Mouse (Mus musculus) liver, adult (tissue): Measurements from ENCODE around the gene Ttc33.

Experiments
- GATA4 ChIP-seq: IDR thresholded peaks from 2 replicates; pipeline ENCODE4 v1.6.1; 2014; ENCODE audit warnings: mild to moderate bottlenecking, low read length; ENCODE audit not compliant: insufficient replicate concordance

Ttc33 gene

DNA sequence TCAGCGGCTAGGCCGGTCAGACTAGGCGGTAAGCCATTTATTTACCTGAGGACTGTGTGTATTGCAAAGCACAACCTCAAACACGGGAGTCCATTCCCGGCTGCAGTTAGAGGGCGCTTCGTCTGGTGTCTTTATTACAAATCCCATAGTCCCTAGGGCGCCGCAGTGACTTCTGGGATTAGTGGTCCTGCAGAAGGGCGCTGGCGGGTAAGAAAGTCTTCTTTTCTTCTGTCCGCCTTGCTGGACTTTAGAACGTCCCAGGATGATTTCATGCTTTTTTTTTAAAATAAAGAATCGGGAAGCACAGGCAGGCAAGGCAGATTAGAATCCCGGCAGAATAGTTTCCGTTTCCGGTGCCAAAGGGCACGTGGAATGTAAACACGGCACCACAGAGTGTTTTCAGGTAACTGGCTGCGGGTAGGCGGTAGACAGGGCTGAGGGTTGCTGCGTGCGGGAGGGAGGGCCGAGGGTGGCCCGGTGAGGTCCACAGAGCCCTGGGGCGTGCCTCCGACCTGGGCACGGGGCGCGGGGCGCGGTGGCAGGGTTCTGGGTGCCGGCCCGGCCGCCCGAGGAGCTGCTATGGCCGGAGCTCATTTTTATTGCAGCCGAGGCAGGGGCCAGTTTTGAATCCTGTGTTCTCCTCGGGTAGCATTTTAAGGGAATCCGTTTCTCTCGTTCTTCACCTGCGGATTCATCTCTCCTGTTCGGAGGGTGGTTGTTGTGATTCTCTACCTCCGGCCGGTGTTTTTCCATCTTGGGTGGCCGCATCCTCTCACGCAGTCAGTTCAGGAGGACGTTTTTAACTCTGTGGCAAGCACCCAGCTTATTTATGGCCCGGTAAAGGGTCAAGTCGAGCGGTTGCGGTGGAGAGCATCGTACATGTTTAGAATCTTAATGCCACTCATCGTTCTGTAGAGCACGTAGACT lies at the start of gene Ttc33:
Ttc33 (plus strand) TSS at position 160 of the 927 bp plus-strand sequence.
- no peak; the same call in 1 of the 2 replicates for TF ChIP-seq GATA4

DNA sequence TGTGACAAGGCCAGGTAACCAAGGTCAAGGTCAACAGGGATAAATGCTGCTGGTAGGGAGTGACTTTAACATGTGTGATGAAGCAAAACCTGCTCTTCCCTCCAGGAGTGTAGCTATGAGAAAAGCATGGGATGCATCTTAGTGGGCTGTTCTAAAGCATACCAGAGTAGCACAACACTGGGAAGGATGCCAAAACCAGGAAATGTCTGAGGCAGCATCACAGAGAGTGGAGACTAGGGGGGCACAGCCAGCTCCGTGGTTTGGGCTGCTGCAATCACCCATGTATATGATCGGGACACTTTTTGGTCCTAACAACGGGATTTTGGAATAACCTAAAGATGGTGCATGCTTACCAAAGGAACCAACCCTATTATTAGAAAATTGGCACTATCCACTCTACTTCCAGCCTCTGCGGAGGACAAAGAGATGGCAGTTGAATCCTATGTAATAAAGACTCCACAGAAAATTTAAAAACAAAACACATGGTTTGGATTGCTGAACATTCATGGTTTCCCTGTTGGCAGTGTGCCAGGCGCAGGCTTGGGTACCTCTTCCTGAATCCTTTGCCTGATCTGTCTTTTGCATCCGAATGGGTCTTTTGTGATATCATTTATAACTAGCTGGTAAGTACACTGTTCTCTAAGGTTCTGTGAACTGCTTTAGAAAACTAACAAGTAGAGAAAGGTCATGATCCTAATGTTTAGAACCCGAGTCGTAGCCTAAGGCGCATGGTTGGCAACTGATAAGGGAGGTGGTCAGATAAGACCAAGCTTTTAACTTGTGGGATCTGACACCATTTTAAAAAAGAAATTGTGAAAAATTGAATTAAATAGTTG lies 47.1 kb upstream of the Ttc33 start:
- TF ChIP-seq GATA4: no peak

DNA sequence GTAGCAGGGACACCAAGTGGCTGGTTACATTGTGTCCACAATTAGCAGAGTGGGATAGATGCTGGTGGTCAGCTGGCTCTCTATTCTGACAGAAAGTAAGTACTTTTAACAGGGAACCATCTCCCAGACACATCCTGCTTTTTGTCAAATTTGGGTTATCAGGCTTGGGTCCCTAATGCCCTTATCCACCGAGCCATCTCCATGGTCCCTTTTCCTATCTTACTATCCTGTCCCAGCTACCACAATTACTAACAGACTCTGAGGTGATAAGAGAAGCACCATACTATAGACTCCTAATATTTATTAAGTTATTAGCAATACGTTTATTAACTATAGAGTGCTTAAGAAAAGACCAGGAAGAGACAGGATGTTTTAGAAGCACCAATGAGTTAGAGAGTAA lies 46.0 kb upstream of the Ttc33 start:
- TF ChIP-seq GATA4: no peak

DNA sequence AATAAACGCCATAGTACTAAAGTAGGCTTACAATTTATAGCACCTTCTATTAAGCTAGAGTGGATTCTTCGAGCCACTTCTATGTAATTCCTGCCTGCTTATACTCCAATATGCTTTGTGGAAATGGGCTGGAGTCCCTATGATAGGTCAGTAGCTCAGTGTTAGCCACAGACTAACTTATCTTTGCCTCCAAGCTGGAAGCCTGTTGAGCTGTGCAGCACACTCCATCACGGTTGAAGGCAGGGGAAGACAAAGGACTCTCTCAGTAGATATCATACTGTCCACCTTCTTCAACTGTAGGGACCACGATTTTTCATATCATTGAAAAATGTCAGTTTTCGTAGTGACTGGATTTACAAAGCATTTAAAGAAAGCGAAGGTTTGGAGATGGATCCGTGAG lies 45.5 kb upstream of the Ttc33 start:
- no peak for TF ChIP-seq GATA4

DNA sequence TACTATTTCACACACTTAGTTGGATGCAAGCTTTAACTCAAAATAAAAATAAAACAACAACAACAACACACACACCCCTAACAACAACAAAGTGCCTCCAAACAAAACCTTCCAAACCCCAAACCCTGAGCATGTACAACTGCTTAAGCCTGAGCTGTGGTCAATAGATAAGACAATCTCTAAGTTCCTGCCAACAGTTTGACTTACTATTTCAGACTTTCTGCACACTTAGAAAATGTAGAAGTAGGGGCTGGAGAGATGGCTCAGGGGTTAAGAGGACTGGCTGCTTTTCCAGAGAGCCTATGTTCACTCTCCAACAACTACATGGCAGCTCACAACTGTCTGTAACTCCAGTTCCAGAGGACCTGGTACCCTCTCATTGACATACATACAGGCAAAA lies 45.0 kb upstream of the Ttc33 start:
- TF ChIP-seq GATA4: no peak

DNA sequence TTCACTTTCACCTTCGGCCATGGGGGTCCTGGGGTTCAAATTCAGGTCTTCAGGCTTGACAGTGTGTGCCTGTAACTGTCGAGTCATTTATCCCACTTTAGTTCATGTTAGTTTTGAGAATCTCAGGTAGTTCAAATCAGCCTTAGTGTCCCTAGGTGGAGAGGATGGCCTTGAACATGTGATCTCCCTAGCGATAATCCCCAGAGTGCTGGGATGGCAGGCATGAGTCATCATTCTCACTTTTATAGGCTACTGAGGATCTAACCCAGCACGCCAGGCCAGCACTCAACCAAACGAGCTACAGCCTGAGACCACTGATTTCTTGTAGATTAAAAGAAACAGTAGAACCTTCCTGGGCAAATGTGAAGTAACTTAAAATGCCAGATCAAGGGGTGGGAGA lies 43.3 kb upstream of the Ttc33 start:
- no peak for TF ChIP-seq GATA4

DNA sequence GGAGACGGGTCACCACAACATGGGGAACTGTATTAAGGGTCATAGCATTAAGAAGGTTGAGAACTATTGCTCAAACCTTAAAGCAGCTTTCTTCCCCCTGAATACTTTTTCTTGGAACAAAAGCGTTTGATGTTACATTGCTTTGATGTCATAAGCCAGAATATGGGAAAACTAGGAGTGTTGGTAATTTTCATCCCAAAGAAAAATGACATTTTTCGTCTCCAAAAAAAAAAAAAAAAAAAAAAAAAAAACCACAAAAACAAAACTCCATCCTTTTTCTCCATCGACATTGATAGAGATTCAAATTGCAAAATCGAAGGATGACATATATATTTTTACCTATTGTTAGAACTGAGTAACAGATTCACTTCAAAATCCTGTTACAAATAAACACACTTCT lies 42.6 kb upstream of the Ttc33 start:
- TF ChIP-seq GATA4: no peak

DNA sequence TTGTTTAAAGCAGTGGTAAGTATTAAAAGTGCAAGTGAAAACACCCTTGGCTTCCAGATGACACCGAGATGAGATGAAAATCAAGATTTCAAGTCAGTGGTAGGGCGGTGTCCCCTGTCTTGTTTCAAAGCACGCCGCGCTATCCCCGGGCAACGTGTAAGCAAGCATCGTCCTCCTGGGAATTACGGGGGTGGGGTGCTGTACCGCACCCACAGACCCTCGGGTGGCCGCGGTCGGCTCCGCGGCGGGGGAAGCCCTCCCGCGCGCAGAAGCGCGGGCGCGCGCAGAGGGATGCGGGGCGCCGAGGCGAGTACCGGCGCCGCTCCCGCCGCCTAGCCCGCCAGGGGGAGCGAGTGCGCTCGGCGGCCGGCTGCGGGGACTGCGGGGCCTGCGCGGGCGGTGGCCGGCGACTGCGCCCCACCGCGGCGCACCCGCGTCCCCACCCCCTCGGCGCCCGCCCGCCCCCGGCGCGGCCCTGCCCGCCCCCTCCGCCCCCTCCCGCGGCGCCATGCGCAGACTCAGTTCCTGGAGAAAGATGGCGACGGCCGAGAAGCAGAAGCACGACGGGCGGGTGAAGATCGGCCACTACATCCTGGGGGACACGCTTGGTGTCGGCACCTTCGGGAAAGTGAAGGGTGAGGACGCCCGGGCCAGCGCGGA lies 41.8 kb upstream of the Ttc33 start, which contains the start of gene Prkaa1:
Prkaa1 (plus strand) TSS at position 501 of the 660 bp plus-strand sequence.
- no peak for TF ChIP-seq GATA4

DNA sequence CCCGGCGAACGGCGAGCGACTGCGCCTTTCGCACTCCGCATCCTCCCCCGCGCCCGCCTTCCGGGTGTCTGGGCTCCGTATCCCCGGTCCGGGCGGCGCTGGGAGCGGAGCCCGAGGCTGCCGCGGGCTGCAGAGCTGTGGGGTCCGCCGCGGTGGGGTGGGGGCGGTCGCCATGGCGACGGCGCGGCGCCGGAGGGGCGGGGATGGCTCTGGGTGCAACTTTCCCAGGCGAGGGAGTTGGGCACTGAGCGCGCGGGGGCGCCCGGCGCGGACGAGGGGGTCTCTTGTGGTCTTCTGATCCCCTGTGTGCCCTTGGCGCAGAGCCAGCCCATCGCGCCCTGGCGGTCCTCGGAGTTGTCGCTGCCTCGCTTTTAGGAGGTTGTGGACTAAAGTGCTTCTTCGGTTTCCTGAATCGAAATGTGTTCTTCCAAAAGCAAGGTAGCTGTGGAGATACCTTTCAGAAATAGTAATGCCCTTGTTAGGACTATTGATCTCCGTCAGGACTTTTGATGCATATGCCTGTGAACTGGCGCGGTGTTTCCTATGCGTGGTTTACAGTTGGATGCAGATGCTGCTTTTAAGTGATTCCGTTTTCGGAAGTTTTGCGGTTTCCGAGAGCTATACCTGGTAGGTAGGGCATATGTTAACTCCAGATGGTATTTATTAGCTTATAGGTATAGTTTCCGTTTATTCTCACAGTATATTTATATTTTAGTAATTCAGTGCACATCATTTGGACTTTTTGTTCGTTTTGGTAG lies 41.1 kb upstream of the Ttc33 start:
- TF ChIP-seq GATA4: no peak

DNA sequence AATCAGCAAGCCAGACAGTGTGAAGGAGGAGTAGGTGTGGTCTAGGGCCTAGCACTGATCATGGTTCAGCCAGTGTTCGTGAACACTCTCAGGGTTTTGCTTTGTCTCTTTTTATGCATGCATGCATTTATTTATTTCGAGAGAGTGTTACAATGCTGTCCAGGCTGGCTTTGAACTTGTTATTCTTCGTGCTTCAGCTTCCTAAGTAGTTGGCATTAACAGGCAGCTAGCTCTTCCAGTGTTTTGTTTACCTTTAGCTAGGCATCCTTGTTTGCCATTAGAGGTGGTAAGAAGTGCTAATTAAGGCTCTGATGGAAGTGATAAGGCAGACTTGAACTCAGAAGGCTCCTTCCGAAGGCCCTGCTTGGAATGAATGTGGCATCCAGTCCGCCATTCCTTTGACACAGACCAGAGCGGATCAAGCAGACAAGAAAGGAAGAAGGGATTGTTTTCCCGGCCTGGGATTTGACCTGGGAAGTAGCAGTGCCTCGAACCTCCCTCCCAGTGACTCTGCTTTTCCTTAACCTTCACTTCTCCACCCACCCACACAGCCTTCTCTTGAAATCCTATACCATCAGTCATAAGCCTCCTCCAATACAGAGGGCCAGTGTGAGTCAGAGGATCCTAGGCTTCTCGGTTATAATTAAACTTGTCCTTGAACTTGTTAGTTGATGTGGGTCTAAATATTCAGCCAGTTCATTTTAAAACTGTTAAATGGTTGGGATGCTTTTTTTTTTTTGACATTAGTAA lies 40.0 kb upstream of the Ttc33 start:
- TF ChIP-seq GATA4: no peak

DNA sequence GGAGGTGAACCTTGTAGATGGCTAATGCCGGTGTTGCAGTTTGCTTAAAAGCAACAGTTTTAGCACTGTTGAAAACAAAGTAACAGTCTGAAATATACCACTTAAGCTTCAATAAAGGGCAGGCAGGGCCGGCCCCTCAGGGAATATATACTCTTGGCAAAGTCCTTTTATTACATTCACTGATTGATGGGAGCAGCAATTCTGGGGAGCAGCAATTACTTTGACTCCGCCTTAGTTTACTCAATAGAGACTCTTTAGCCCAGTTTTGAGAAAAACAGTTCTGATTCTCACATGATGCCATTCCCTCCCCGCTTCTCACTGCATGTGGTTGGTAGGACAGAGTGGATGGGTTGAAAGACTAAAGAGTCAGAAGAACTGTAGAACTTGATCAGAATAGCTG lies 36.1 kb upstream of the Ttc33 start:
- no peak for TF ChIP-seq GATA4

DNA sequence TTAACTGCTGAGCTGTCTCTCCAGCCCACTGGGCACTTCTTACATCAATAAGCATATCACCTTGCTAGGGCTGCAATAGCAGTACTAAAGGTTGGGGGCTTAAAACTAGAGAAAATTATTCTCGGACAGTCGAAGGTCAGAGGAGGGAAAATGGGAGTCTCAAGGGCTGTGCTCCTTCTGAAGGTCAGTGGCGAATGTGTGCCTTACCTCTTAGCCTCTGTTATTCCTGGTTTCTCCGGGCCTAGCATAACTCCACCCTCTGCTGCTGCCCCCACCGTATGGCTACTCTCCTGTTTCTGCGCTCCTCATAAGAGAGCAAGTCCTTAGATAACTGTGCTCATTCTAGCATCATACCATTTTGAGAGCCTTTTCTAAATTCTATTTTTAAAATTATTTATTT lies 33.2 kb upstream of the Ttc33 start:
- no peak for TF ChIP-seq GATA4

DNA sequence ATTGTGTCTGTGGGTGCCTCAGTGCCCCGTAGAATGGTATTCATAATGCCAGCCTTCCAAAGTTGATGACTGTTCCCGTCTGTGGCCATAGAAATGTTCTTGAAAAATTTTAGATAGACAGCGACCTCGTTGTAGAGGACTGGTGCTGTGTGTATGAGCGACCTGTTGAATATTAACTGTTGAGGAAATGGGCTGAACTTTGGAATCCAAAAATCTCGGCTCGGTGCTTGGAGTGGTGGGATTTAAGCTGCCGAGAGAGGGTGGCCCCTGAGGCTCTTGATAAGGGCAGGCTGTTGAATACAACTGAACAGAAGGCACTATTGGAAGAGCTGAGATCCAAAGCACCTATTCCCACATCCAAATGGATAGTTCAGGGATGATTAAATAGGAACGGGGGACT lies 30.7 kb upstream of the Ttc33 start:
- TF ChIP-seq GATA4: no peak

DNA sequence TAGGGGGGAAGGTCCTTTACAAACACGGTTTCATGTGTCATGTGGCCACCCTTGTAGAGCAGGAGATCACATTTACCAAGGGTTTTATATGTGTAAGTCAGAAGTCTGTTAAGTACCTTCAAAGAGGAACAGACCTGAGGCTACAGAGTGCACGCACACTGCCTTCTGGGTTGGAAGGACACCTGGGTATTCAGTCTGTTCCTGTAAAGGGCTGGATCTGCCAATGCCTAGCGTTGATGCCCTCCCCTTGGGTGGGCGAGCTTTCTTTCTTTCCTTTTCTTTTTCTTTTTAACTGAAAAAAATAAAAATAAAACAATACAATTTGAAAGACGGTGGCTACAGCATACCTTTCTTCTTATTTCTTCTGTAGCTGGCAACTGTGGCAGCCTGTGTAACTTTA lies 30.2 kb upstream of the Ttc33 start:
- TF ChIP-seq GATA4: no peak
